Mouse (Mus musculus) gastrocnemius, adult 2 months (tissue): ENCODE measurements around the gene Aim2. TPM values are rescaled to one million over a fixed set of nuclear protein-coding genes. Genes with fewer than 3 reads are reported as not detected.
"Not testable (repeated sequence)": the region's sequence is repeated elsewhere in the genome, so short reads cannot be mapped to it uniquely, and the experiment has no call there.

Experiments used
- DNase-seq: peaks from one replicate; pipeline ENCODE4 v3.0.0; 2022
- H3K27ac ChIP-seq: fragments of 200-600 bp; 2 replicates; pipeline ENCODE4 v1.8.1; 2022; ENCODE audit warnings: mild to moderate bottlenecking
- H3K4me3 ChIP-seq: fragments of 200-600 bp; 2 replicates; pipeline ENCODE4 v1.8.1; 2022; ENCODE audit warnings: mild to moderate bottlenecking, moderate library complexity
- CTCF ChIP-seq: fragments of 200-600 bp; IDR thresholded peaks from 2 replicates; pipeline ENCODE4 v1.8.1; 2022; ENCODE audit warnings: antibody characterized with exemption, mild to moderate bottlenecking, moderate library complexity
- intact Hi-C: fragments of 180-260 bp; cut with DNase I; formaldehyde crosslinking; loops from one replicate; pipeline ENCODE4 v1.15.1; 2025
- total RNA-seq, 2 experiments: library from RNA; stranded (reverse); gene quantifications; 2 replicates each; pipeline ENCODE4 v1.2.3; 2021

The Aim2 gene
- total RNA-seq, 2 experiments from 2014 or later, result 0.11 to 0.28 TPM

DNA sequence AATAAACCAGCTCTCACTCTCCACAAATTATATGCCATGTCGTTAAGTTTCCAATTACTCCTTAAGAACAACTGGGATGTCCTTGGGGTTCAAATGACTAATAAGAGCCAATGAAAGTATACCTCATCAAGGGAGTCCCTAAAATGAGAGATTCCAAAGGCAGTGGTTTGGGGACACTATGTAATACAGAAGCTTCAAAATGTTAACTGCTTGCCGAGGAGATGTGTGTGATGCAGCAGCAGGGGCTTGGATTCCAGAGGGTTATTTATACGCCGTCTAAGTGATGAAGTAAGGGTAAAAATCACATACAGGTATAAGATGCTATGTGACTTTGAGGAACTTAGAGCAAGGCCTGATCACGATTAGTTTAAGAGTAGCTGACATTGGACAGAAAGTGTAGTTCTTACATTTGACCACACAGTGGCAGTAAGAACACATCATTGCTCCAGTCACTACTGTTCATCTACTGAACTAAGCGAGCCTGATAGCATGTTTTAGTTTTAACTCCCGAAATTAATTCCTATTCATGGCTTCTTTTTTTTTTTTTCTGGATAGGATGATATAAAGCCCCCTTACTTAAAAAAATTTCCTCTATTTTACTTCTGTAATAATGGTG, 105.6 kb downstream of the Aim2 start:
- H3K27ac ChIP-seq, result no peak overlapping the region
- TF ChIP-seq CTCF, result peak; percentile 75
- intact Hi-C loops, result loop anchor here (5.0 kb wide), 1 partner anchor 1011 kb away; no protein-coding TSS in a partner anchor
- DNase-seq, result no peak
- H3K4me3 ChIP-seq, result no peak overlapping the region

DNA sequence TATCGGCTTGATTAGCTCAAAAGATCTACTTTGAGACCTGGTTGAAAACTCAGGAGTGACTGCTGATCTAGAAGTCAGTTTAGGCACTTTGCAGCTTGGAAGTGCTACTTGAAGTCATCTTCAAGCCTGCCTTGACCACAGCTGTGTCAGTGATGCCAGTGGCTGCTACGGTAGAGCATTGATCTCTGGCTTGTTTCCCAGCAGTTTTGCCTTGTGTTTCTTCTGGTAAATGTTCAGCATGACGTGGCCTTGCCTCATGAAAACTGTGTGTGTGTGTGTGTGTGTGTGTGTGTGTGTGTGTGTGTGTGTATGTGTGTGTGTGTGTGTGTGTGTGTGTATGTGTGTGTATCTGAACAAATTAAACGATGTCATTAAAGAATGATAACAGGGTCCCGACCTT, 106.1 kb downstream of the Aim2 start:
- intact Hi-C loops, result loop anchor here (5.0 kb wide), 1 partner anchor 1011 kb away; no protein-coding TSS in a partner anchor
- no peak for TF ChIP-seq CTCF

DNA sequence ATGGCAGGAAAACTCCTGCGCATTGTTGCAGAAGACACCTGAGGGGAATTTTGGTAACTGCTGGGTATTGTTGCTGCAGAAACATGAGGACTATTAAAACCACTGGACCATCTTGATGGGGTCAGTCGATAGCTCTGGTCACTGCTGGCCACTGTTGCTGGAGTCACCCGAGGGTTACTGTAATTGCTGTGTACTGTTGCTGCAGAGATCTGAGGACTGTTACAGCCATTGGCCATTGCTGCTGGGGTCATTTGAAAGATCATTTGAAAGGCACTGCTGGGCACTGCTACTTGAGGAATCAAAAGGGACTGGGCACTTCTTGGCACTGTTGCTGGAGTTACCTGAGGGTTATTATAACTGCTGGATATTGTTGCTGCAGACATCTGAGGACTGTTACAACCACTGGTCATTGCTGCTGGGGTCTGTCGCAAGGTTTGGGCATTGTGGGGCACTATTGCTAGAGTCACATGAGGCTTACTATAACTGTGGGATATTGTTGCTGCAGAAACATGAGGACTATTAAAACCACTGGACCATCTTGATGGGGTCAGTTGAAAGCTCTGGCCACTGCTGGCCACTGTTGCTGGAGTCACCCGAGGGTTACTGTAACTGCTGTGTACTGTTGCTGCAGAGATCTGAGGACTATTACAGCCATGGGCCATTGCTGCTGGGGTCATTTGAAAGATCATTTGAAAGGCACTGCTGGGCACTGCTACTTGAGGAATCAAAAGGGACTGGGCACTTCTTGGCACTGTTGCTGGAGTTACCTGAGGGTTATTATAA, 129.9 kb downstream of the Aim2 start:
- DNase-seq, H3K27ac ChIP-seq, H3K4me3 ChIP-seq, intact Hi-C loops: not testable (repeated sequence)

More for the DNA sequence above, 106.1 kb downstream of the Aim2 start:
- Histone ChIP-seq H3K4me3 (no peak overlapping the region), H3K27ac (no peak overlapping the region)
- no peak for DNase-seq

DNA sequence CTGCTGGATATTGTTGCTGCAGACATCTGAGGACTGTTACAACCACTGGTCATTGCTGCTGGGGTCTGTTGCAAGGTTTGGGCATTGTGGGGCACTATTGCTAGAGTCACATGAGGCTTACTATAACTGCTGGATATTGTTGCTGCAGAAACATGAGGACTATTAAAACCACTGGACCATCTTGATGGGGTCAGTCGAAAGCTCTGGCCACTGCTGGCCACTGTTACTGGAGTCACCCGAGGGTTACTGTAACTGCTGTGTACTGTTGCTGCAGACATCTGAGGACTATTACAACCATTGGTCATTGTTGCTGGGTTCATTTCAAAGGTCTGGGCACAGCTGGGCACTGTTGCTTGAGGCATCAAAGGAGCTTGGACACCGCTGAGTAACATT, 130.5 kb downstream of the Aim2 start:
- H3K4me3 ChIP-seq, intact Hi-C loops, H3K27ac ChIP-seq, DNase-seq: not testable (repeated sequence)

DNA sequence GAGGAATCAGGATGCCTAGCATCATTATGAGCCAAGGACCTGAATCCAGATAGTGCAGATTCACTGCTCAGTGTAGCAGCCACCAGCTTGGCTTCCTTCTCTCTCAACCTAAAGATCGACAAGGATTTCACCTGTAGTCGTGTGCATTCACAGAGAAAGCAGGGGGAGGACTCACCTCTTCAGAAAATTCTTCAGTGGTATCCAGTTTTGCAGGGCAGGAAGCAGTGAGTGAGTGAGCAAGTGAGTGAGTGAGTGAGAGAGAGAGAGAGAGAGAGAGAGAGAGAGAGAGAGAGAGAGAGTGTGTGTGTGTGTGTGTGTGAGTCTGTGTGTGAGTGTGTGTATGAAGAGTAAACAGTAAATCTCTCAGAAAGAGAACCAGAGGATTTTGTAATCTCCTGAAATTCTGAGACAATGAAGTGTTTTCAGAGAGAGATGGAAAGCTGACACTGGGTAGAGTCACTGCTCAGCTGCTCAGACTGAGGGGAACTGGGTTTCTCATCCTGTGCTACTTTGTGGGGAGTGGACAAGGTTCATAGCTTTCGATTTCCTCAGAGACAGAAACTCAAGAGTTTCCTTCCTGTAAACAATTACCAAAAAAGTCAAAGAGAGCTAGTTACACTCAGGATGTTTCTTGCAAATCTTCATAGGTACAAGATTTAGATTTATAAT, 140.3 kb downstream of the Aim2 start, which contains the start of gene Ifi206:
Gene Ifi206, minus strand, starts transcription at position 230 of the 669 bp plus-strand sequence.
- DNase-seq, H3K27ac ChIP-seq, intact Hi-C loops, H3K4me3 ChIP-seq: not testable (repeated sequence)

DNA sequence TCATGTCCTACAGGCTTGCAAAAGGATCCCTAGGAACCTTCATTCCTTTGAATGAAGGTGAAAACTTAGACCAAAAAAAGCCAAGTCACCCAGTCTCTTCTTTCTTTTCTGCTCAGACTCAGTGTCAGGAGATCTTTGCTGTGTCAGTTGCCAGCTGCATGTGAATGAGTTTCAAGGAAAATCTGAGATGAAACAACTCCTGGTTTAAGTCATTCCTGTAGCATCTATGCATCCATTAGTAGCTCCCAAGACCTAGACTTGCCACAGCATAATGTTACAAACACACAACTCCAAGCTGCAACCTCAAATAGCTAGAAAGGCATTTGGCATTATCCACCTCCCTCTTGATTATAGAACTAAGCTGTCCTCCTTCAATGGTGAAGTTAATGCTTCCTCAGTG, 140.8 kb downstream of the Aim2 start:
- intact Hi-C loops, H3K4me3 ChIP-seq, H3K27ac ChIP-seq, DNase-seq: not testable (repeated sequence)

DNA sequence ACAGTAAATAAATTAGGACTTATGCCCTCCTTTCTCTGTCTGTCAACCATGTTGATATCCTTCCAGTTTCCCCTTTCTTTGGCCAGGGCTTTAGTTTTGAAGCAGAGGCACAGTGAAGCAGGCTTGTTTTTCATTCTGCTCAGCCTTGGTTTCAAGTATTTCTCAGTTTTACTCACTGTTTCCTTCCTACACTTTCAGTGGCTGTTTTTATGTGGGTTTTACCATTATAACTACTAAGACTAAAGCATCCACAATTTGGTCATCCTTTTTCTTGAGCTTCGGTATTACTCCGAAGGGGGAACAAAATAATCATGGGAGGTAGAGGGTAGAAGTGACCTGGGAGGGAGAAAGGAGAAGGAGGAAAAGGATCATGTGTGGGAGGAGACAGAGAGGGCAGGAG, 159.9 kb downstream of the Aim2 start:
- H3K4me3 ChIP-seq, H3K27ac ChIP-seq, DNase-seq, intact Hi-C loops: not testable (repeated sequence)

Other genes starting within 250 kb of the Aim2 start
- gene Olfr1408, start 213.5 kb upstream of the Aim2 start, total RNA-seq, result not detected
- gene Olfr1406, start 160.2 kb upstream of the Aim2 start, total RNA-seq, result not detected
- not detected for gene Olfr218, start 153.1 kb upstream of the Aim2 start, total RNA-seq
- gene Olfr1404, start 138.5 kb upstream of the Aim2 start, total RNA-seq, result not detected
- under 1 TPM in 1 of 2 experiments, not detected in 1; 0.31 TPM for gene Fcer1a, start 123.7 kb upstream of the Aim2 start, total RNA-seq
- not detected for gene Olfr418, start 84.9 kb upstream of the Aim2 start, total RNA-seq
- not detected for gene Mptx2, start 73.1 kb upstream of the Aim2 start, total RNA-seq
- 1 to 10 TPM; 2.5 to 3.0 TPM for gene Ackr1, start 17.1 kb upstream of the Aim2 start, total RNA-seq
- gene Cadm3, start 16.8 kb downstream of the Aim2 start, total RNA-seq, result 10 to 100 TPM in 1 of 2 experiments, 1 to 10 TPM in 1; 7.2 to 12.2 TPM
- not detected for gene Ifi206, start 140.2 kb downstream of the Aim2 start, total RNA-seq
- not detected for gene Ifi214, start 185.1 kb downstream of the Aim2 start, total RNA-seq
- not detected for gene Ifi213, start 248.4 kb downstream of the Aim2 start, total RNA-seq